Mouse (Mus musculus) heart, adult 2 months (tissue): ENCODE results near the gene Rpl13a.

Experiments
- CTCF ChIP-seq: fragments of 200-600 bp; IDR thresholded peaks from 2 replicates; pipeline ENCODE4 v1.8.1; 2022; ENCODE audit warnings: antibody characterized with exemption, mild to moderate bottlenecking, moderate library complexity
- EP300 ChIP-seq: fragments of 200-500 bp; IDR thresholded peaks from 2 replicates; pipeline ENCODE4 v1.6.1; 2011; ENCODE audit warnings: low read depth, low read length, control low read depth; ENCODE audit not compliant: insufficient read depth
- POLR2A ChIP-seq: fragments of 200-500 bp; IDR thresholded peaks from 2 replicates; pipeline ENCODE4 v1.6.1; 2011; ENCODE audit warnings: mild to moderate bottlenecking, low read depth, low read length, control low read depth; ENCODE audit not compliant: insufficient read depth

- TF ChIP-seq EP300: no peak
- peak; percentile 65 for TF ChIP-seq CTCF
- no peak for TF ChIP-seq POLR2A
Measured at GRCm38 (mm10) chr7:45172974-45173373, 44.4 kb upstream of the Rpl13a start.
